Mouse (Mus musculus) T-helper 1 cell (primary cell): ENCODE results near the gene Vash2.

Source experiments
- in situ Hi-C: fragments of 300-600 bp; cut with MboI, MseI; formaldehyde crosslinking; loops from one replicate; pipeline ENCODE4 v1.15.1; 2025; ENCODE audit warnings: high pct_unique_total_duplicates

The Vash2 gene

DNA sequence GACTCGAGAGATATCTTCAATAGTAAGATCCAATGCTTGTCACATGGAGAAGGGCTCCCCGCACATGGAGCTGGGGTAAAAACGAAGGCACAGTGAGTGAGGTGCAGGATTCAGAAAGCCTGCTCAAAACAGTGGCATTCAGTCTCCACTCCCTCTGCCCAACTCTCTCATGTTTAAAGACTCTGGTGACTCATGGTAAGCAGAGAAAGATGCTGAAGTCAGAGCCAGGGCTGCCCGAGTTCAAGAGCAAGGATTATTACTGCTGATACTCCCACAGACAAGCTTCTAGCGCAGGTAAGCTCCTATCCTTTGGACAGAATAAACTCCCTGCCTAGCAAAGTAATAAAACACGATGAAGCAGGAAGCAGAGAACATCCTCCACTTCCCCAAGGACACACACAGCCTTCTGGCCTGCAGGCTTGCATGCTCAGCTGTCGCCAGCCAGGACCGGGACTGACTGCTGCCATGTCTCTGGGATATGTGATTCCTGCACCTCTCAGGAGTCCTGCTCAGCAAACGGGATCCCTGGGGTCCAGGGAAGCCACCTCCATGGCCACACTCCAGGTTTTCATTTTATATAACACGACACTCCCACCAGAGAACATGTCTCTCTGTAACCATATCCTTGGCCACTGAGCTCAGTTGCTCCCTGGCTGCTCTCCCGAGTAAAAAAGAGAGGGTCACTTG is 2.1 kb downstream of the Vash2 start:
- in situ Hi-C loops: no loop called here

DNA sequence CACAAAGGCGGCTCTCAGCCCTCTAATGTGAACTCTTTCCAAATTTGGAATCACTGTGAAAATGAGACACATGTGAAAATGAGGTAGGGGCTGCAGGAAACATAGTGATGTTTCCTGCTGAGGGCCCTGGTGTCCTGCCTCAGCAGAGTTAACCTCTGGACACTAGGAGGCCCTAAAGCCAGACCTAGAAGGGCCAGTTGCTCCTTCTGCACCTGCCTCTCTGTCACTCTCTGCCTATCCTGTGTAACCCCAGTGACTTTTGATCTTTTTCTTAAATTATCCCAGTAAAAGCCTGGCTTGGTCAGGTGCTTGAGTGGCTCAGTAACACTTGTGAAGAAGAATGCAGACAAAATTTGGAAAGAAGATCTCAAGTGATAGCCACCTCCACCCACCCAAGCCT is 4.3 kb downstream of the Vash2 start:
- in situ Hi-C loops: no loop called here

GRCm38 (mm10) chr1:190974191-190974590 is 4.9 kb downstream of the Vash2 start:
- in situ Hi-C loops: no loop called here

DNA sequence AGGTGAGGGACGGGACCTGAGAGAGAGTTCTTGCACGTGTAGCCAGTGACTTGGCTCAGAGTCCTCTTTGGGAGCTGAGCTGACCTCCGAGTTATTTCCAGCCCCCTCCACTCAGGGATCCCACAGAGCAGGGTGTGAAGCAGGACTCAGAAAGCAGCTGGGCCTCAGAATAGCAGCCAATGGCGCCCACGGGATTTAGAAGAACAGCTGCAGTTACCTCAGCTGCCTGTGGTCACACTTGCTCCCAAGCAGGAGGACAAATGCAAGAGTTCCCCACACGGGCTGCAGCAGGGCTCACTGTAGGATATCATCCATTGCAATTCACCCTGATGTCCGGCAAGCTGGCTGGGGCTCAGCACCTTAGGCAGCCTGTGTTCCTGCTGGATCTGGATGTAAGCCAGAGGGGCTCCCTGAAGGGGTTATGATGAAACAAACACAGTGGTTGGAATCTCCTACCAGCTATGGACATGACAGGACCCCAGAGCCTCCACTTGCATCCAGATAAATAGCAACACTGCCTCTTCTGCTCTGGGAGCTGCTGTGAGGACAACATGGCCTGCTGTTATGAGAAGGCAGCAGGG is 6.4 kb downstream of the Vash2 start:
- in situ Hi-C loops: no loop called here

DNA sequence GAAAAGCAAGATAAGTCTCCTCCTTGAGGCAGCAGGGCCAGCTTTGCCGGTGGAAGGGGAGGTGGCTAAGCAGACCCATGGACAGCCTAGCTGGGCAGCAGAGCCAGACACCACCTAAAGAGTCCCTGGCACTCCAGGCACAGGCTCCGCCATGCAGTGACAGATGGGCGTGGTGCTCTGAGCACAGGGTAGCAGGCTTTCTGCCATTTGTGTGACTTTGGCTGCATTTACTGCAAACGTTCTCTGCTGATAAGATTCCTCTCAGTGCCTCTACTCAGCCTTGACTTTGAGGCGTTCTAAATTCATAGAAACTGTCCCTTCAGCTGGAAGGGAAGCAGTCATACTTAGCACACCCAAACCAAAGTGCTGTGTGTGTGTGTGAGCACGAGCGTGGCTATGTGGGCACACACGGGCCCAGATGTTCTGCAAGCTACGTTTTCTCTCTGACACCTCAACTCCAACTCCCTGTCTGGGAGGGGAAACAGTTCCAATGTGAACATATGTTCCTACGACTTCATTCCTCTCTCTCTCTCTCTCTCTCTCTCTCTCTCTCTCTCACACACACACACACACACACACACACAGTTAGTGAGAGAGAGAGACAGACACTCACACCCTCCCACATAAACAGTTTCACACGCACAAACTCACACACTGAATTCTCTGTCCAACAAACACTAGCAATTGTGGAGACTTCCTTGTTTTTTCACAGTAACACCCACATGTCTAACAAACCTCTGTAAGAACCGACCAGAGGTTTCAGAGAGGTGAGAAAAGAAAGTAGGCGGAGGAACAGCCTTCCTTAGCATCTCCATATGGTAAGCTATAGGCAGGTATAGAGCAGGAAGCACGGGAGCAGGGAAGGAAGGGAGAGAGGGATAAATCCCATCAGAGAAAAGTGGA is 7.1 kb downstream of the Vash2 start:
- in situ Hi-C loops: no loop called here

GRCm38 (mm10) chr1:190968010-190968409 is 11.1 kb downstream of the Vash2 start:
- in situ Hi-C loops: no loop called here

GRCm38 (mm10) chr1:190964992-190965780 is 13.9 kb downstream of the Vash2 start:
- in situ Hi-C loops: no loop called here

DNA sequence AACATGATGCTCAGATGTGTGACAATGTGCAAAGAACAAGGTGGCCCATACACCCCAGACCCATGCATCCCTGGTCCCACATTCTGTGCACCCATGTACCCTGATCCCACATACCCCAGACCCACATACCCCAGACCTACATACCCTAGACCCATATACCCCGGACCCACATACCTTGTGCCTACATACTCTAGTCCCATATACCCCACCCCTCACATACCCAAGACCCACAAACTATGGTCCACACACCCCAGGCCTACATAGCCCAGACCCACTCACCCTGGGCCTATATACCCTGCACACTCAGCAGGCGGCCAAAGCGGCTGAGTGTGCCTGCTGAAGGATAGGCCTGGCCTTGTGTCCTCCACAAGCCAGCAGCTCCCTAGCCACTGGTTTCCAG is 16.3 kb downstream of the Vash2 start:
- in situ Hi-C loops: no loop called here

GRCm38 (mm10) chr1:190958821-190959220 is 20.3 kb downstream of the Vash2 start:
- in situ Hi-C loops: loop anchor here (10.0 kb wide), 1 partner anchor 434 kb away; no protein-coding TSS in a partner anchor

DNA sequence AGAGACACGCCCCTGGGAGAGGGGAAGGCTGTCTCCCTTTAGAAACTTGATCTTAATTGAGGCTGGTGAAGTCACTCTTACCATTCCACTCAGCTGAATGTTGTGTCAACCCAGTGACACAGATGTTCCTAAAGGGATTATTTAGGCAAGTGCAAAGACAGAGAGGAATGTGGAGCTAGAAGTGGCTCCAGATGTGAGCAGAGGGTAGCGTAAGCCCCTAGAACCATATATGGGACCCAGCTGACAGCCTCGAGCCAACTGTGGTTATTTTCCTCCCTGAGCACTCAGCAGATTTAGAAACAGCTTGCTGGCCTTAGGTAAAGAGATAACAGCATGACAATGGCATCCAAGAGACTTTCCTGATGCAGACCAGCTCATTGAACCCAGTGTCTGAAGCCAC is 26.1 kb downstream of the Vash2 start:
- in situ Hi-C loops: loop anchor here (10.0 kb wide), 1 partner anchor 428 kb away; no protein-coding TSS in a partner anchor

- in situ Hi-C loops: loop anchor here (10.0 kb wide), 1 partner anchor 426 kb away; no protein-coding TSS in a partner anchor
Observed at GRCm38 (mm10) chr1:190951014-190951413, 28.1 kb downstream of the Vash2 start.

- in situ Hi-C loops: loop anchor here (10.0 kb wide), 1 partner anchor 136 kb away; no protein-coding TSS in a partner anchor
Observed at GRCm38 (mm10) chr1:190948846-190949245, 30.2 kb downstream of the Vash2 start.

DNA sequence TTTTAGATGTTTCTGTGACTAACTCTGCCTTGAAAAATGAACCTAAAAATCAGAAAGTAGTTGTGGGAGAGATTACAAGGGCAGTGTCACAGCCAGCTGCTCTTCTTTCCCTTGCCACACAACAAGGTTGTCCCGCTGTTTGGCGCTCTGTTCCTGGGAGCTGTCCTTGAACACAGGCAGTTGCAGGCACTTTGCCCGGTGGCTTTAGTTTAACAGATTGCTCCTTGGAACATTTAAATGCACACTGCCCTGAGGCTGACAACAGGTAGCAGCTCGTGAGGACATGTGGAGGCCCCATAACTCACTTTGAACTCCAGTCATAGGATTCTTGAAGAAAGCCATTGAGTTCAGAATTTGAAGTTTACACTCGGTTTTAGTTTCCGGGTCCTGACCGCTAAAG is 30.7 kb downstream of the Vash2 start:
- in situ Hi-C loops: loop anchor here (10.0 kb wide), 1 partner anchor 136 kb away; no protein-coding TSS in a partner anchor

GRCm38 (mm10) chr1:190947986-190948385 is 31.1 kb downstream of the Vash2 start:
- in situ Hi-C loops: loop anchor here (10.0 kb wide), 1 partner anchor 137 kb away; no protein-coding TSS in a partner anchor

DNA sequence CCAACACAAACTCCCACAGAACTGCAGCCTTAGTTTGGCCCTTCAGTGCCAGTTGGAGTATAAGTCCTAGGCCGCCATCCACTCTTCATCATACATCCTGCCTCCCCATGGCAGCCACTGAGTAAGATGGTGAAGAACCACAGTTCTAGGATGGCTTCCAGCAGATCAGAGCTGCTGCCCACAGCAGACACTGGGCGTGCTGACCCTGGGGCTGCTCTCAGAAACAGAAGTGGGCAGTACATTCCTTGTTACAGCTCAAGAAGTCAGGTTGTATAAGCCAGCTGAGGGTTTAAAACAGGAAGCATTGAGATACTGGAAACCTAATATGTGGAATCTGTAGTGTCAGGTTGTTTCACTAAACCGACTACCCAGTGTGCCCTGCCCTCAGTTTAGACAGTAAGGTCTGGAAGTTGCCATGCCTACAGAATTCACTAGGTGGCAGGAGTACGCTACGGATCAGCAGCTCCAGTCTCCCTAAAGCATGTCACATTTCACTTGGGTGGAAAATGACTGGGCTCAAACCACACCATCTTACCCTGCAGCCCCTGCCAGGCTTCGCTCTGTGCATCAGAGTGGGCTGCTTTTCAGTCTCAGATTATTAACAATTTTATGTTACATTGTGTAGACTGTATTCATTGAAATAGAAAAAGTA is 34.9 kb downstream of the Vash2 start:
- in situ Hi-C loops: loop anchor here (5.0 to 10.0 kb wide), 2 partner anchors 113 to 141 kb away; no protein-coding TSS in a partner anchor

DNA sequence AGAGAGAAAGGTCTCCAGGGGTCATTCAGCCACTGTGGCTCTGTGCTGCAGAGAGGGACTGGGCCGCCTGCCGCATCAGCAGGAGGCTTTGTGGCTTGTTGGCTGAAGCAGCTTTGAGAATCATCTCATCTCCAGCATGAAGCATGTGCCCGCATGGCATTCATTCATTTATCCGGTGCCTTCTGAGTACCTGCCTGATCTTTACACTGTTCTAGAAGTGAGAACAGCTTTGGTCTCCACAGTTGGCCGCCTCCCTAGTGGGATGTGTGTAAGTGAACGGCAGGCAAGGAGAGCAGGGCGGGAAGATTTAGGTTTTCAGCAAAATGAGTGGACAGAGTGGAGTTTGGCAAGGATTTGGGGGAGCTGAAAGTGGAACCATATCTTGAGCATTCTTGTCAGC is 39.3 kb downstream of the Vash2 start:
- in situ Hi-C loops: loop anchor here (5.0 to 10.0 kb wide), 2 partner anchors 117 to 145 kb away; no protein-coding TSS in a partner anchor

DNA sequence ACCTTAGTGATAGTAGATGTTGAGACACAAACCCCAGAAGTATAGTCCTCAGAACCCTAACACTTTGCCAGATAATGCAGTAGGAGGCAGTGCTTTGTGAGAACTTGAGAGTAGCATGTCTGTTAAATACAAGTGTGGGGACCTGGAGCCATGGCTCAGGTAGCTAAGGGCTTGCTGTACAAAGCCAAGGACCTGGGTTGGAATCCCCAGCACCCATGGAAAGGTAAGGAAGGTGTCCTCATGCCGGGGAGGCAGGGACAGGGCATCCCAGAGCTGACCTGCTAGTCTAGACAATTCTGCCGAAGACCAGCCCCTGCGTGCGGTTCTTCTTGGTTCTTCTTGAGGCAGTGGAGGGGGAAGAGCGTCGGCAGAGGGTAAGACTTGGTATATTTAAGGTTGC is 48.9 kb downstream of the Vash2 start:
- in situ Hi-C loops: no loop called here

DNA sequence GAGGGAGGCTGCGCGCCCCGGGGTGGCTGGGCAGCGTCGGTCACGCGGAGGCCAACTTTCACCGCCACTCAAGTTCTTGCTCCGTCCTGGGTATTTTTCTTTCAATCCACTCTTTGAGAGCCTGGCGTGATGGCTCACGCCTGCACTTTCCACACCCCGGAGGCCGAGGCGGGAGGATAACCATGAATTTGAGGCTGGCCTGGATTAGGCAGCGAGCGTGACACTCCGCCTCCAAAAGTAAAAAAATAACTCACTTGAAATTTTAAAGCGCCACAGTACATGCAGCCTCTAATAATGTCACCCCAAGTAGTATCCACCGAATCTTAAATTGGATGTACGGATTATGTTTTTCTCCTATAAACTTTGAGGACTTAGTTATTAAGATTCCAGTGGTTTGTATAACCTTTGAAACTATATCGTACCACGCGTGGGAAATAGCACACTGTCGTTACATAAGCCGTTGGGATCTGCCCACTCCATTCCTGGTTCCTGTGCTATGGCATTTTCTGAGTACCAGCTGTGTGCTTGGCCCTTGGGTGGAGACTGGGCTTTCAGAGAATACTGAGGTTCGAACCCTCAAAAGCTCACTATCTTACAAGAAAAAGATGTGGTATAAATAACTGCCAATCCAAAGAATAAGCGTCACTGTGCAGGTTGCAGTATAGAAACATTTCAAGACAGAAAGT is 49.9 kb downstream of the Vash2 start:
- in situ Hi-C loops: no loop called here

DNA sequence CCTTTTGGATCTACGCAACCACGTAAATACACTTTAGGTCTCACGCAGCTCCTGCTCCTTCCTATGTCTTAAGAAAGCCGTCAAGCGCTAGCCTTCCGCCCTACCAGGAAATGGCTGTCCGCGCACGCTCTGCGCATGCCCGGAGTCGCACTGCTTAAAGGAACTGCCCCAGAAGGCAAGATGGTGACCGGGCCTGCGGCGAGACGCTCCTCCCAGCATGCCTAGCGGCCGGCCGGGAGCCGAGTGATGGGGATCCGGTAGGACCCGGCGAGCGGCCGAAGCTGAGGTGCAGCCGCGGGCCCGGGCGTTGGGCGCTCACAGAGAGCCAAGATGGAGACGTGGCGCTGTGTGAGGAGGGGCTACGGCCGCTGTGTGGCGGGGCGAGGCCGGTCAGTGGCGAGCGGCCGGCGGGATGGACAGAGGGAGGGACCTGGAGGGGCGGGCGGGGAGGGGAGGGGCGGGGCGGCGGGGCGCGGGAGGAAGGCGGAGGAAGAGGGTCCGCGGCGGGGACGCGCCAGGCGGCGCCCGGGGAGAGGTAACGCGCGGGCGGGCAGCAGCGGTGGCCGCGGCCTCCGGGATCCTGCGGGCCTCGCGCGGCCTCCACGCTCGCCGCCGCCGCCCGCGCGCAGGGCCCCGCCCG is 50.6 kb downstream of the Vash2 start:
- in situ Hi-C loops: no loop called here
